In the genomic region with DNA sequence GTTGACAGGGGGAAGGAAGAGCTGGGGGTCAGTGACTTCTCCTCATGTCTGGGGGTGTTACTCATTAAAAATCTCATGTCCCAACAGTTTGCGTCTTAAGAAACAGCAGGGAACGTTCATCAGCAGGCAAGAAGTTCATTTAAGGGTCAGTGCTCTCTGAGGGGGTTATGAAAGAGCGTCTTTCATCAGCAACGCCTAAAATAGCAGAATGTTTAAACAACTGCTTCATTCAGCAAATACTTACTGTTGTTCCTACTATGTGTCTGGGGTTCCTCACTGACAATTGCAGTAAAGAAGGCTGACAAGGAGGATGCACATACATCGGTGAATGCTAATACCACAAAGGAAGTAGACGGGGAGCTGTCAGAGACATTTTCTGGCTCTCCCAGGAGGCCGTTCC, we compare ENCODE assay signal across 9 mouse cellular contexts.
DNase-seq lines count a peak whose midpoint lies in the region; ATAC-seq and TF ChIP-seq lines count a peak whose summit lies in the region.
"Had no signal": no experiment of that assay in that cellular context is flagged by ENCODE, and none has a peak within 500 bp of the region (broad histone marks: within the 10 kb centered on the region; RNA-seq: fewer than 3 reads in every experiment).

No protein-coding gene starts in this region.

- H3K27ac ChIP-seq in embryonic facial prominence, embryonic 11.5 days (replicated peaks; ENCODE audit: low read depth, low read length): no peak overlapping the region
- H3K27ac ChIP-seq in lung, embryonic 14.5 days (ENCODE audit: low read depth): peak overlapping the region; percentile 89
- peak overlapping the region; percentile 42; the same call in 1 of the 2 replicates for H3K27ac ChIP-seq in stomach, embryonic 15.5 days

- H3K4me2 ChIP-seq in embryonic facial prominence, embryonic 11.5 days (ENCODE audit: low read depth, low read length): no peak overlapping the region
- H3K4me2 ChIP-seq in lung, embryonic 14.5 days: no peak overlapping the region
- H3K4me2 ChIP-seq in stomach, embryonic 15.5 days: no peak overlapping the region

- H3K4me1 ChIP-seq in lung, adult 2 months (ENCODE audit: control insufficient read depth, insufficient read depth, low read length): peaks cover 10% of the 10 kb centered on the region
- H3K4me1 ChIP-seq in embryonic facial prominence, embryonic 11.5 days (ENCODE audit: control insufficient read depth, insufficient read depth, low read length): no peaks in the 10 kb centered on the region
- H3K4me1 ChIP-seq in lung, embryonic 14.5 days (ENCODE audit: insufficient read depth): peaks cover 3% of the 10 kb centered on the region
- H3K4me1 ChIP-seq in stomach, embryonic 15.5 days: peaks cover 11% of the 10 kb centered on the region; the same call in 1 of the 2 replicates

- no peak for TF ChIP-seq POLR2A in lung, adult 2 months (IDR thresholded peaks at IDR 0.05; ENCODE audit: borderline replicate concordance, extremely low read depth, low read depth, low read length)

- 18% methylated on average over 7 of the region's 7 CpGs for WGBS in lung, adult 2 months
- WGBS in embryonic facial prominence, embryonic 11.5 days: 18% methylated on average over 7 of the region's 7 CpGs
- 3% methylated on average over 7 of the region's 7 CpGs for WGBS in lung, embryonic 14.5 days
- WGBS in stomach, embryonic 15.5 days: 13% methylated on average over 7 of the region's 7 CpGs

- no peak overlapping the region for H3K4me3 ChIP-seq in lung, adult 2 months (replicated peaks; ENCODE audit: extremely low read depth, low read depth, low read length)
- no peak overlapping the region for H3K4me3 ChIP-seq in embryonic facial prominence, embryonic 11.5 days (ENCODE audit: low read depth, low read length)
- no peak overlapping the region for H3K4me3 ChIP-seq in lung, embryonic 14.5 days (ENCODE audit: low read depth, low read length)
- H3K4me3 ChIP-seq in stomach, embryonic 15.5 days (replicated peaks): no peak overlapping the region

- H3K9ac ChIP-seq in embryonic facial prominence, embryonic 11.5 days (replicated peaks; ENCODE audit: low read length): no peak overlapping the region
- no peak overlapping the region for H3K9ac ChIP-seq in lung, embryonic 14.5 days
- no peak overlapping the region for H3K9ac ChIP-seq in stomach, embryonic 15.5 days

- DNase-seq in lung, adult 18-20 months: peak; percentile 47 to 73
- no peak for DNase-seq in lung, adult 2 months
- peak; percentile 22 for DNase-seq in embryonic facial prominence, embryonic 11.5 days (ENCODE audit: low spot score)
- peak; percentile 93 for DNase-seq in lung, embryonic 14.5 days
- DNase-seq in layer of hippocampus, postnatal 14 days (ENCODE audit: low spot score in 2 of 2): no peak
- DNase-seq in urinary bladder, postnatal 14 days (ENCODE audit: low spot score): no peak
- DNase-seq in layer of hippocampus, adult 11-12 months (ENCODE audit: low spot score): no peak
- DNase-seq: cerebellum, adult 9-11 months had no signal

- no peak for ATAC-seq in embryonic facial prominence, embryonic 11.5 days (replicated peaks; ENCODE audit: insufficient number of reproducible peaks, low FRiP score, low TSS enrichment, low read depth)
- peak; percentile 88 for ATAC-seq in lung, embryonic 14.5 days (ENCODE audit: insufficient read depth)
- peak; percentile 28; the same call in 1 of the 2 replicates for ATAC-seq in stomach, embryonic 15.5 days (ENCODE audit: insufficient read depth, low FRiP score, low read depth)

- no peaks in the 10 kb centered on the region for H3K36me3 ChIP-seq in embryonic facial prominence, embryonic 11.5 days (replicated peaks; ENCODE audit: control insufficient read depth, insufficient read depth, low read depth, low read length)
- H3K36me3 ChIP-seq in lung, embryonic 14.5 days (ENCODE audit: insufficient read depth): peaks cover 8% of the 10 kb centered on the region; the same call in 1 of the 2 replicates
- no peaks in the 10 kb centered on the region for H3K36me3 ChIP-seq in stomach, embryonic 15.5 days

- no peak for TF ChIP-seq CTCF in lung, adult 2 months (IDR thresholded peaks at IDR 0.05; ENCODE audit: insufficient read depth, low read length)
- no peak for TF ChIP-seq CTCF in lung, embryonic 14.5 days (IDR thresholded peaks at IDR 0.05; ENCODE audit: low read depth)

- no peaks in the 10 kb centered on the region for H3K27me3 ChIP-seq in embryonic facial prominence, embryonic 11.5 days (ENCODE audit: control insufficient read depth, insufficient read depth, low read length)
- H3K27me3 ChIP-seq in lung, embryonic 14.5 days (ENCODE audit: insufficient read depth, low read length): no peaks in the 10 kb centered on the region
- H3K27me3 ChIP-seq in stomach, embryonic 15.5 days (replicated peaks): no peaks in the 10 kb centered on the region

- H3K9me3 ChIP-seq in embryonic facial prominence, embryonic 11.5 days (replicated peaks; ENCODE audit: control insufficient read depth, low read length): no peaks in the 10 kb centered on the region
- no peaks in the 10 kb centered on the region for H3K9me3 ChIP-seq in lung, embryonic 14.5 days (ENCODE audit: low read depth, low read length)
- no peaks in the 10 kb centered on the region for H3K9me3 ChIP-seq in stomach, embryonic 15.5 days

Comparison
In these comparisons a context has a peak if more than half of its experiments do, and no peak if none do; other contexts are left out.
1. DNase-seq: peak in lung, adult 18-20 months (2 of 2), embryonic facial prominence, embryonic 11.5 days (single experiment) and lung, embryonic 14.5 days (single experiment); none in lung, adult 2 months (single experiment), layer of hippocampus, postnatal 14 days (0 of 2), urinary bladder, postnatal 14 days (single experiment) and layer of hippocampus, adult 11-12 months (single experiment).